Mouse (Mus musculus) gastrocnemius, postnatal 14 days (tissue): ENCODE measurements around the gene Trarg1. TPM values are rescaled to one million over a fixed set of nuclear protein-coding genes. Genes with fewer than 3 reads are reported as not detected.
"Not testable (repeated sequence)": the region's sequence is repeated elsewhere in the genome, so short reads cannot be mapped to it uniquely, and the experiment has no call there.

ENCODE experiments used
- DNase-seq: peaks from one replicate; pipeline ENCODE4 v3.0.0; 2021; ENCODE audit warnings: mixed read lengths
- intact Hi-C: fragments of 180-260 bp; cut with DNase I; formaldehyde crosslinking; loops from one replicate; pipeline ENCODE4 v1.15.1; 2025; ENCODE audit warnings: low total_unique reads
- long read RNA-seq, 2 experiments: library from polyadenylated mRNA; stranded (forward); transcript quantifications; one replicate each; pipeline ENCODE4 v2.0.0; 2021
- total RNA-seq, 2 experiments: library from RNA; stranded (reverse); gene quantifications; 2 replicates each; pipeline ENCODE4 v1.2.3; 2021

Trarg1 gene
- 1 to 10 TPM; 1.4 TPM for total RNA-seq
- long read RNA-seq, experiment 1, partial matches to known transcripts, result 0 of 2 reads
- long read RNA-seq, experiment 1, other reads (novel, unspliced or antisense), result 1 of 2 reads
- long read RNA-seq, experiment 2, result 0 reads

GRCm38 (mm10) chr11:76679508-76679907 is at the start of gene Trarg1:
Gene Trarg1, plus strand, starts transcription at chr11:76679808.
- intact Hi-C loops, result loop anchor here (5.0 to 10.0 kb wide), 2 partner anchors 83 to 215 kb away; partner anchors contain the start of gene Gosr1
- DNase-seq, result not testable (repeated sequence)

DNA sequence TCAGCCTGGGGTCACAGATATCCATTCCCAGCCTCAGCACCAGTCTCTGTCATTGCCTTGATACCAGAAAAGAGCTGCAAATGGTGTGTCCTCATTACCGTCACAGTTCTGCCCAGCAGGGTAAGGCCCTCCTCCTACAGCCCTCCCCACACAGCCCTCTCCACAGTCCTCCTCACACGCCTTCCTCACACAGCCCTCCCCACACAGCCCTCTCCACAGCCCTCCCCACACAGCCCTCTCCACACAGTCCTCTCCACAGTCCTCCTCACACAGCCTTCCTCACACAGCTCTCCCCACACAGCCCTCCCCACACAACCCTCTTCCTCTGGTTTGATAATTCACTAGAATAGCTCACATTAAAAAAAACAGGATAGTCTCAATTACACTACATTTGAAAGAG is 49.6 kb upstream of the Trarg1 start:
- intact Hi-C loops, result no loop called here

DNA sequence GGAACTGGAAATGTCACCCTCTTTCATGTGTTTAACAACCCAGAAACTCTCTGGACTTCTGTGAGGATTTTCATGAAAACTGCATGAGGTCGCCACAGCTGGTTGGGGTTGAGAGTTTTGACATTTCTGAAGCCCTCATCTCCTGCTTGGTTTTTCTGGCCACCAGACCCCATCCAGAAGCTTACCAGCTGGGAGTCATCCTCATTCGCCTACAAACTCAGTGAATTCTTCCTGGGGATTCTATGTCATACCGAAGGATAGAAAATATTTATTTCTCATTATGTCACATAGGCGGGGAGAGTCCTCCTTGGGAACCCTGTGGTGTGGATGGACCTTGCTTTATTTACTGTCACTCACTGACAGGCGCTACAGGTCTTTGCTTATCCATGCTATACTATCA is 49.1 kb upstream of the Trarg1 start:
- DNase-seq, result no peak
- intact Hi-C loops, result no loop called here

More for the DNA sequence above, 49.6 kb upstream of the Trarg1 start:
- no peak for DNase-seq

- no peak for DNase-seq
- intact Hi-C loops, result no loop called here
These were observed 40.2 kb upstream of the Trarg1 start for GRCm38 (mm10) chr11:76639269-76639985.

DNA sequence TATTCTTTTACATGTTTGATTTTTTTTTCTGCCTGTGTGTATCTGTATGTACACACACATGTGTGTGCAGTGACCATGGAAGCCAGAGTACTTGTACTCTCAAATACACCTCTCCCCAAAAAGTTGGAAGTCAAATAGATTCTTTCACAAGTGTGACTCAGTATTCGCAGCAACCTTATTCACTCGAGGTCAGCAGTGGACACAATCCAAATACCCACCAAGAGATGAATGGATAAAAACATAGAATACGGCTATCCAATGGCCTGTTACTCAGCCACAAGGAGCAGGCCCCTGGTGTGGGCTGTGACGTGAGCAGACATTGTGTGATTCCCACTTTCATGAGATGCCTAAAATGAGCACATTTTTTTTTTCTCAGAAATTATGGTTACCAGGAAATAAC is 39.4 kb upstream of the Trarg1 start:
- DNase-seq, result no peak
- intact Hi-C loops, result loop anchor here (10.0 kb wide), 1 partner anchor 95 kb away; no protein-coding TSS in a partner anchor

GRCm38 (mm10) chr11:76644257-76644656 is 35.4 kb upstream of the Trarg1 start:
- intact Hi-C loops, result loop anchor here (10.0 kb wide), 1 partner anchor 99 kb away; no protein-coding TSS in a partner anchor
- no peak for DNase-seq

- intact Hi-C loops, result loop anchor here (5.0 to 10.0 kb wide), 2 partner anchors 63 to 100 kb away; no protein-coding TSS in a partner anchor
- no peak for DNase-seq
These were observed 34.6 kb upstream of the Trarg1 start for GRCm38 (mm10) chr11:76645036-76645435.

DNA sequence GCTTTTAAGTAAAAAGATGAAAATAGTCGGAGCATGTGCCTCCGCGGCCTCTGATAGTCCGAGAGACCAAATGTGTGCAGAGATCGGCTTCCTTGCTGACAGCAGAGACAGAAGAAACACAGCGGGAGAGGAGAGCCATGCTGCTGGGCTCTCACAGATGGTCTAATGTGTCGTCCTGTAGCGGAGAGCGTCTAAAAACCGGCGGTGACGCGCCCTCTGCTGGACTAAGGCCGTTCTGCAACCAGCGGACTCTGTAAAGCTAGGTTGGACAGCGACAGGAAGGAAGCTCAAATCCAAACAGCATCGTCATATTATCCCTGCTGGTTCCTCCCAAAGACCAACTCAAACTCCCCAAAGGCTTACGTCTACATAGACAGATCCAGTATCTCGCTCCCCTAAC is 33.7 kb upstream of the Trarg1 start:
- DNase-seq, result peak; percentile 85
- intact Hi-C loops, result loop anchor here (5.0 to 10.0 kb wide), 2 partner anchors 64 to 101 kb away; no protein-coding TSS in a partner anchor

GRCm38 (mm10) chr11:76647062-76647461 is 32.5 kb upstream of the Trarg1 start:
- intact Hi-C loops, result loop anchor here (5.0 to 10.0 kb wide), 2 partner anchors 65 to 102 kb away; no protein-coding TSS in a partner anchor
- no peak for DNase-seq

DNA sequence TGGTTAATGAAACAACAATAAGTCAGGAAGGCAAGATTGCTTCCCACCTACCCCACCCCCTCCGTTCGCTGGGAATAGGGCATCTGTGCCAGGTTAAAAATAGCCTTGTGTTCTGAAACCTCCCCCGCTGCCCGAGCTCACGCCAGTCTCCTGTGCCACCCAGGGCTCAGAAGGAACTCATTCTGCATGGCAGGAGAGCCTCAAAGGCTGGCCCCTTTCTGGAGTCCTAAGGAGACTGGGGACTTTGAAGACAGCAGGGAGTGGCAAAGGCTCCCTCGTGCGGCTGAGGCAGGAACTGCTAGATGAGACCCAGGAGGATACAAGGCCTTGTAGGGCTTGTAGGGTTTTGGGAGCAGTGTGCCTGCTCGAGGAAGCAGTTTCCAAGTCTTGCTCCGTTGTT is 32.1 kb upstream of the Trarg1 start:
- peak; percentile 67 for DNase-seq
- intact Hi-C loops, result loop anchor here (5.0 to 10.0 kb wide), 2 partner anchors 65 to 103 kb away; no protein-coding TSS in a partner anchor

- no peak for DNase-seq
- intact Hi-C loops, result loop anchor here (5.0 kb wide), 1 partner anchor 129 kb away; no protein-coding TSS in a partner anchor
These were observed 28.6 kb upstream of the Trarg1 start for GRCm38 (mm10) chr11:76650862-76651560.

DNA sequence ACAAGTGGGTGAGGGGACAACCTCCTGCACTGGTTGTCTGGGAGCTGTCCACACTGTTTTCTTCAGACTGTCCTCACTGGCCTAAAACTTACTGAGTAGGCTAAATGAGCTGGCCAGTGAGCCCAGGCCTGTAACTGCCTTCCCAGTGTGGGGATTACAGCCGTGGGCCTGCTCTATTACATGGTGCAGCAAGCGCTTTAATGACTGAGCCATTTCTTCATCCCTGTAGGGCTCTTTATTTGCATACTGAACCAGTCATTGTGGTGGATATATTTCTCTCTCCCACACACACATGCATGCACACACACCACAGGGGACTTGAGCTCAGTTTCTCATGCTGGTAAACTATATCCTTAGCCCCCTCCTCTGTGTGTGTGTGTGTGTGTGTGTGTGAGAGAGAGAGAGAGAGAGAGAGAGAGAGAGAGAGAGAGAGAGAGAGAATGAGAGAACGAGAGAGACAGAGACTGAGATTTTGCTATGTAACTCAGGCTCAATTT is 26.7 kb upstream of the Trarg1 start:
- intact Hi-C loops, result loop anchor here (5.0 kb wide), 1 partner anchor 131 kb away; no protein-coding TSS in a partner anchor

GRCm38 (mm10) chr11:76655106-76655505 is 24.5 kb upstream of the Trarg1 start:
- intact Hi-C loops, result no loop called here
- no peak for DNase-seq

More for the DNA sequence above, 26.7 kb upstream of the Trarg1 start:
- no peak for DNase-seq

DNA sequence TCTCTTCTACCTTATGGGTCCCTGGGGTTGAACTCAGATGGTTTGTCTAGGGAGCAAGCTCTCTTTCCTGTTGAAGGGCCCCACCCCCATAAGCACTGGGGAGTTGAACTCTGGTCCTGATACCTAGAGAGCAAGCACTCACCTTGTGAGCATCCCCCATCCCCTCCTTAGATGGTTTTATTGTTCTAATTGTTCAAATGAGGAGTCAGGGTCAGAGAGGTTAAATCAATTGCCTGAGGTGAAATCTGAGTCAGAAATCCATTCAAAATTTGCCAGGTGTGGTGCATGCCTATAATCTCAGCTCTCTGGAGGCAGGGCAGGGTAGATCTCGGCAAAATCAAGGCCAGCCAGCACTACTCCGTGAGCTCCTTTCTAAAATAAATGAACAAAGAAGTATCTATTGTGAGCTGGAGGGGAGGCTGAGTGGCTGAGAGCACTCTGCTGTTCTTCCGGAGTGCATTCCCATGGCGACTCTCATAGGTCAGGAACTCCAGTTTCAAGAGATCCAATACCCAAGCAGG is 22.1 kb upstream of the Trarg1 start:
- no peak for DNase-seq
- intact Hi-C loops, result no loop called here

- DNase-seq, result no peak
- intact Hi-C loops, result no loop called here
These were observed 20.3 kb upstream of the Trarg1 start for GRCm38 (mm10) chr11:76659138-76659930.

DNA sequence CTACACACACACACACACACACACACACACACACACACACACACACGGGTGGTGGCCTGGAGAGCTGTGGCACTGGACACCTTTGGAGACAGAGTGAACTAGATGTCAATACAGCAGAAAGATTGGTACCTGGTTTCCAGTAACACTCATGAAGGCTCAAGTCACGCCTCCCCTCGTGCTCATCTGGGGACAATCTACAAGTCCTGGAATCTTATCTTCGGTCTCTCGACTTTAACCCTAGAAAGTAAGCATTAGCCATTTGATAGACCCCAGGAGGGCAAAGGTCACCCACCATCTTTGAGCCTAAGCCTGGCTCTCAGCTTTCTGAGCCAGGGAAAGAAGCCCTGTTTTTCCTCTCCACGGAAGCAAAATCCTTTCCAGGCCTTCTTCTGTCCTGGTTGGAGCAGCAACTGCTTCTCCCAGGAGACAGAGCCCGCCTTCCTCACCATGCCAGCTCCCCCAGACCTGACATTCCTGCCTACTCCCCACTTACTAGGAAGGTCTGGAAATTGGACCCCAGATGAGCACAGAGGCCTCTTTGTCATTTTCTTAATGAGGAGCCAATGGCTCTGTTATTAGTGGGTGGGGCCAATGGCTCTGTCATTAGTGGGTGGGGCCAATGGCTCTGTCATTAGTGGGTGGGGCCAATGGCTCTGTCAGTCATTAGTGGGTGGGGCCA is 17.7 kb upstream of the Trarg1 start:
- intact Hi-C loops, result no loop called here
- no peak for DNase-seq

GRCm38 (mm10) chr11:76666002-76666649 is 13.5 kb upstream of the Trarg1 start:
- intact Hi-C loops, result no loop called here
- DNase-seq, result no peak

GRCm38 (mm10) chr11:76667807-76668206 is 11.8 kb upstream of the Trarg1 start:
- intact Hi-C loops, result no loop called here
- DNase-seq, result no peak
